Mouse (Mus musculus) liver, embryonic 11.5 days (tissue): ENCODE data around the gene Btf3l4. TPM values are rescaled to one million over a fixed set of nuclear protein-coding genes. Genes with fewer than 3 reads are reported as not detected.

Source experiments
- ATAC-seq: fragments of 200-750 bp; cut with Nextera tagmentation; replicated peaks from 2 replicates; pipeline ENCODE4 v1.8.0; 2017; ENCODE audit warnings: moderate number of reproducible peaks, mild to moderate bottlenecking, moderate TSS enrichment, moderate library complexity; ENCODE audit not compliant: low FRiP score
- DNase-seq: peaks from one replicate; pipeline ENCODE4 v3.0.0-alpha.2; 2017; ENCODE audit warnings: low spot score
- H3K27ac ChIP-seq: fragments of 300-500 bp; sonication (generic); 2 replicates; pipeline ENCODE4 v1.5.1; 2014; ENCODE audit warnings: mild to moderate bottlenecking, low read depth, low read length, control low read depth
- H3K27me3 ChIP-seq: fragments of 300-500 bp; sonication (generic); replicated peaks from 2 replicates; pipeline ENCODE4 v1.6.1; 2014; ENCODE audit warnings: low read length, mixed read lengths; ENCODE audit not compliant: control insufficient read depth, insufficient read depth
- H3K36me3 ChIP-seq: fragments of 300-500 bp; sonication (generic); 2 replicates; pipeline ENCODE4 v1.6.1; 2014; ENCODE audit warnings: mild to moderate bottlenecking, low read length, moderate library complexity, mixed read lengths; ENCODE audit not compliant: control insufficient read depth, insufficient read depth
- H3K4me1 ChIP-seq: fragments of 300-500 bp; sonication (generic); replicated peaks from 2 replicates; pipeline ENCODE4 v1.6.1; 2014; ENCODE audit warnings: low read length, mixed read lengths; ENCODE audit not compliant: control insufficient read depth, insufficient read depth
- H3K4me2 ChIP-seq: fragments of 300-500 bp; sonication (generic); 2 replicates; pipeline ENCODE4 v1.6.1; 2014; ENCODE audit warnings: mild to moderate bottlenecking, control low read depth, moderate library complexity
- H3K4me3 ChIP-seq: fragments of 300-500 bp; sonication (generic); 2 replicates; pipeline ENCODE4 v1.5.1; 2014; ENCODE audit warnings: low read depth, low read length, control low read depth
- H3K9ac ChIP-seq: fragments of 300-500 bp; sonication (generic); 2 replicates; pipeline ENCODE4 v1.6.1; 2014; ENCODE audit warnings: low read depth, low read length, control low read depth
- H3K9me3 ChIP-seq: fragments of 300-500 bp; sonication (generic); 2 replicates; pipeline ENCODE4 v1.6.1; 2016; ENCODE audit warnings: low read length, inconsistent platforms, mixed read lengths; ENCODE audit not compliant: control insufficient read depth
- WGBS: fragments of 180-500 bp; shearing (Covaris S2); extraction: QIAGEN DNeasy Blood & Tissue Kit; methylation state at CpG from one replicate; pipeline ENCODE4 v1.1.7; 2014; 5-methylcytosine and 5-hydroxymethylcytosine counted together
- polyA plus RNA-seq: library from polyadenylated mRNA; unstranded; fragments of >200 nt; fragmentation: Nextera tagmentation; extraction: Ambion mirVana; gene quantifications from 2 replicates; pipeline ENCODE4 v1.2.1, GENCODE M21; 2014

Gene Btf3l4
- polyA plus RNA-seq, 1 experiment from 2014 or later = 125 TPM

DNA sequence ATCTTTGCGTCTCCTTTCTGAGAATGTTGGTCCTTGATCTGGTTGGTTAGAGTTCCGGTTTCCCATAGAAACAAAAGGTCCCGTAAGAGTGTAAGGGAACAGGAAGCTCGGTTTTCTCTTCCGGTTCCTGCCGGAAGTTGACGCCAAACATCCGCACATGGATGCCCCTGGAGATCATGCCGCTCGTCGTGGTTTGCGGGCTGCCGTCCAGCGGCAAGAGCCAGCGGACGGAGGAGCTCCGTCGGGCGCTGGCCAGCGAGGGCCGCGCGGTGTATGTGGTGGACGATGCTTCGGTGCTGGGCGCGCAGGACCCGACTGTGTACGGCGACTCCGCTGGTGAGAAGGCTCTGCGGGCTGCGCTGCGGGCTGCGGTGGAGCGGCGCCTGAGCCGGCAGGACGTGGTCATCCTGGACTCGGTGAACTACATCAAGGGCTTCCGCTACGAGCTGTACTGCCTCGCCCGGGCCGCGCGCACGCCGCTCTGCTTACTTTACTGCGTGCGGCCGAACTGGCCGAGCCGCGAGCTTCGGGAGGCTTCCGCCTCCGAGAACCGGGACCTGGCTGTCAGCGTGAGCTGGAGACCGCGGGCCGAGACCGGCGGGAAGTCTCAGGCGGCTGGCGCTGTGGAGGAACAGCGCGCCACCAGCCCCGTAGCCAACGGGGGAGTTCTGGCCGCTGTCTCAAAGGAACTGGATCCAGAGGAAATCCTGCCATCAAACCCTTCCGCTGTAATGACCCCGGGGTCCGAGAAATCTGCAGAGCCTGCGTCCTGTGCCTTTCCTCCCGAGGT, 14.5 kb upstream of the Btf3l4 start, which contains the start of gene Kti12:
Gene Kti12 (plus strand): TSS at position 71 of the 790 bp plus-strand sequence.
- H3K4me3 ChIP-seq = peak within 1 kb of the TSS; percentile 97
- H3K4me1 ChIP-seq = peaks cover 15% of the 10 kb centered on the region; the same call in 1 of the 2 replicates
- H3K9ac ChIP-seq = peak within 1 kb of the TSS; percentile 94
- H3K36me3 ChIP-seq = no peaks in the 10 kb centered on the region
- H3K4me2 ChIP-seq = peak within 1 kb of the TSS; percentile 97
- H3K9me3 ChIP-seq = no peaks in the 10 kb centered on the region
- ATAC-seq = peak; percentile 86
- H3K27me3 ChIP-seq = no peaks in the 10 kb centered on the region
- H3K27ac ChIP-seq = peak within 1 kb of the TSS; percentile 92
- under 1% methylated on average over 77 of the region's 77 CpGs for WGBS
- DNase-seq = peak; percentile 81

DNA sequence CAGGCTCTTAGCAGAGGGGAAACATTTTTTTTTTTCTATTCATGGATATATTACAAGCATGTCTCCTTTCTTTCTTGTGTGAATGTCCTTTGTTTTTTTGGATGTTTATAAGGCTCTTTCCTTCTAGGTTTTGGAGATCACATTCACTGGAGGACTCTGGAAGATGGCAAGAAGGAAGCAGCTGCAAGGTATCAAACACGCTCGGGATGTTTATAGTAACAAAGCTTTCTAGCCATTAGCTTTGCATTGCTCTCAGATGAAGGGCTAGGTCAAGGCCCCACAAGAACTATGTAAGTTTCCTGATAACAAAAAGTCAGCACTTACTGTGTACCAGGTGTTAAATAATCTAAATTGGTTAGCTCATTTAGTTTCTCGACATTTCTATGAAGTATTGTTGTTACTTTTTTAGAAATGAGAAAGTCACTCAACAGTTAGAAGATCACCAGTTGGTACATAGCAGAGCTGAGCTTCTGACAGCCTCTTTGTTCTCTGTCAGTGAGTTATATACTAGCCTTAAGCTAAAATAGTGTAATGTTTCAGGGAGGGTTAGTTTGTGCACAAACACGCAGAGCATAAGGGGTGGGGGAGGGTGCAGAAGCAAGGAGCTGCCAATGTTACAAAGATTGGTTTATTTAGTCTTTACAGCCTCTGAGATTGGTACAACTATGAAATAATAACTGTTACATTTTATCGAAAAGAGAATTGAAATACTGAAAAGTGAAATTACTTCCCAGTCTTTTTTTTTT, 12.6 kb upstream of the Btf3l4 start:
- H3K9me3 ChIP-seq = no peaks in the 10 kb centered on the region
- no peaks in the 10 kb centered on the region for H3K36me3 ChIP-seq
- H3K4me1 ChIP-seq = peaks cover 15% of the 10 kb centered on the region; the same call in 1 of the 2 replicates
- no peak overlapping the region for H3K9ac ChIP-seq
- WGBS = 74% methylated on average over 5 of the region's 5 CpGs
- DNase-seq = no peak
- no peak overlapping the region for H3K4me3 ChIP-seq
- no peak overlapping the region for H3K27ac ChIP-seq
- no peaks in the 10 kb centered on the region for H3K27me3 ChIP-seq
- ATAC-seq = no peak
- H3K4me2 ChIP-seq = no peak overlapping the region

DNA sequence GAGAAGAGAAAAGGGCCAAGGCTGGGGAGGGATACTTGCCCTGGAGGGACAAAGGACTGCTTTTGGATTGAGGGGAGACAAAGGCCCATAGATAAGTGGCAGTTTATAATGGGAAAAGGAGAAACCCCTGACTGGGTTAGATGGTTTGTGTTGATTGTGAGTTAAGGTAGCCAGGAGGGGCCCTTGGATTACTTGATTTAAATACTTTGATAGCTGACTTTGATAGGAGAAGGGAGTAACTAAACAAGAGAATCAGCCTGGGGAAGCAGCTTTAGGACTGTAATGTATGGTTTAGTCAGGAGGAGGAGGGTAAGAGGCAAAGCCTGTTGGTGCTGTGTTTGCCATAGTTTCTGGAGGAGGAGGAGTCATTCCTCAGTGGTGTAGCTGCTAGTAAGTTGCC, 9.9 kb upstream of the Btf3l4 start:
- no peak overlapping the region for H3K27ac ChIP-seq
- H3K4me3 ChIP-seq = no peak overlapping the region
- H3K36me3 ChIP-seq = peaks cover under 1% of the 10 kb centered on the region; the same call in 1 of the 2 replicates
- H3K4me1 ChIP-seq = peaks cover 4% of the 10 kb centered on the region; the same call in 1 of the 2 replicates
- H3K9me3 ChIP-seq = no peaks in the 10 kb centered on the region
- ATAC-seq (no peak), DNase-seq (no peak)
- no peaks in the 10 kb centered on the region for H3K27me3 ChIP-seq
- H3K9ac ChIP-seq = no peak overlapping the region
- H3K4me2 ChIP-seq = no peak overlapping the region

DNA sequence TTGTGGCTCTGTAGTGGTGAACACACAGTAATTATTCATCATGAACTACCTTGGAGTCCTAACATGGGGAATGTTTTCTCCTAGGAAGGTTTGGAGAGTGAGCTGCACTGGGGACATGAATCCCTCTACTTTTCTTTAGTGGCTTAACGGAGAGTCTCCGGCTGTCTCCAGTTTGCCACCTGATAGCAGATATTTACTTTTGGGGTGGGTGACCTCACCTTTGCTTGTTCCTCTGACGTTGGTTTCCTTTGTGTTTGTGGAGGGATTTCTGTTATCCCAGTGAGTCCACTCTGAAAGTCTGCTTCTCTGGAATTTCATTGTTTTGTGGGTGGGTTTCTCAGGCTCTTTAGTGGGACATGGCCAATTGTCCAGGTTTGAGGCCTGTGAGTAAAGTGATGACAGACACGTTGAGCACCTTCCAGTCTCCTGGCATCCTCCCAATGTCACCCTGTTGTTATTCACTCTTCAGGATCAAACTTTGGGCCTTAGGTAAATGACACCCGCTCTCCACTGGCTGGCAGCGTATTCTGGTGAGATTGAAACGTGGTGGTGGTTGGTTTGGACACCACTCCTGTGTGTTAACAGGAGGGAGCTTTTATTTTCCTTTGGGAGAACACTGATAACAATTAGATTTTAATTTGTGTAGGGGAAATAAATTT, 8.6 kb upstream of the Btf3l4 start:
- Histone ChIP-seq H3K4me2 (no peak overlapping the region), H3K36me3 (peaks cover 2% of the 10 kb centered on the region; the same call in 1 of the 2 replicates), H3K9me3 (no peaks in the 10 kb centered on the region), H3K9ac (no peak overlapping the region), H3K4me1 (peaks cover 4% of the 10 kb centered on the region; the same call in 1 of the 2 replicates), H3K4me3 (no peak overlapping the region), H3K27ac (no peak overlapping the region), H3K27me3 (no peaks in the 10 kb centered on the region)
- WGBS = 74% methylated on average over 7 of the region's 7 CpGs
- ATAC-seq (no peak), DNase-seq (no peak)

DNA sequence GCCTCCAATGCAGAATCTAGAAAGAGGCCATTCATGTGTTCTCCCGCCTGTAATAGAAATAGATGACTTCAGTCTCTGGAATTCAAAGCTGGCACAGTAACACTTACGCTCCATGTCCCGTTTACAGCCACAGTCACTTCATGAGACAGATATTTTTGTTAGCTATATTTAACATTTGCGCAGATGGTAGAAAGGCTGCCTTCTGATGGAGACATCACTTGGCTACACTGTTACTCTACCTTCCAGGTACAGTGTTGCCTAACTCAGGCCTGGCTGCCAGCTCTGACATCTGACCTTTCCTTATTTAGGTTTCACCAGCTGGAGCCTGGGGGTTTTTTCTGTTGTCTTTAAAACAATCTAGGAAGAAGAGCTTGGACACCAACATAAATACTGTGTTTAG, 4.6 kb upstream of the Btf3l4 start:
- no peak overlapping the region for H3K4me2 ChIP-seq
- H3K4me3 ChIP-seq = no peak overlapping the region
- peaks cover 2% of the 10 kb centered on the region; the same call in 1 of the 2 replicates for H3K36me3 ChIP-seq
- H3K27ac ChIP-seq = no peak overlapping the region
- DNase-seq = no peak
- H3K27me3 ChIP-seq = no peaks in the 10 kb centered on the region
- no peak for ATAC-seq
- no peaks in the 10 kb centered on the region for H3K9me3 ChIP-seq
- 88% methylated on average over 4 of the region's 4 CpGs for WGBS
- no peak overlapping the region for H3K9ac ChIP-seq
- peaks cover 2% of the 10 kb centered on the region; the same call in 1 of the 2 replicates for H3K4me1 ChIP-seq

DNA sequence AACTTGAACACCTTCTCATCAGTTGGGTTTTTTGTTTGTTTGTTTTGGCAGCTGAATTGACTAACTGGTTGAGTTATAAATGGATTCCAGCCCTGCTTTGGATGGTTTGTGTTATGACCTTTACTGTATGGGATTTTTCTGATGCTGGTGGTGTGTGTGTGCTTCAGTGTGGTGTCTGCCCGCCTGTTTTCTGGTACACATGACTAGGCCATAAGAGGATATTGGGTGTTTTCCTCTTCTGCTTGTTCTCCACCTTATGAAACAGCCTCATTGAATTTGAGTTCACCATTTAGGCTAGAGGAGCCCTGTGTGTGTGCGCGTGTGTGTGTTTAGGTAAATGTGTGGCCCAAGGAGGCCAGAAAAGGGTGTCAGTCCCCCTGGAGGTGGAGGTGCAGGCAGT, 2.1 kb upstream of the Btf3l4 start:
- DNase-seq (no peak), ATAC-seq (no peak)
- Histone ChIP-seq H3K36me3 (peaks cover 2% of the 10 kb centered on the region; the same call in 1 of the 2 replicates), H3K27ac (no peak overlapping the region), H3K4me3 (peak overlapping the region; percentile 95), H3K4me2 (peak overlapping the region; percentile 85), H3K4me1 (peaks cover 9% of the 10 kb centered on the region), H3K9me3 (no peaks in the 10 kb centered on the region), H3K9ac (peak overlapping the region; percentile 98), H3K27me3 (no peaks in the 10 kb centered on the region)
- WGBS = 62% methylated on average over 3 of the region's 3 CpGs

DNA sequence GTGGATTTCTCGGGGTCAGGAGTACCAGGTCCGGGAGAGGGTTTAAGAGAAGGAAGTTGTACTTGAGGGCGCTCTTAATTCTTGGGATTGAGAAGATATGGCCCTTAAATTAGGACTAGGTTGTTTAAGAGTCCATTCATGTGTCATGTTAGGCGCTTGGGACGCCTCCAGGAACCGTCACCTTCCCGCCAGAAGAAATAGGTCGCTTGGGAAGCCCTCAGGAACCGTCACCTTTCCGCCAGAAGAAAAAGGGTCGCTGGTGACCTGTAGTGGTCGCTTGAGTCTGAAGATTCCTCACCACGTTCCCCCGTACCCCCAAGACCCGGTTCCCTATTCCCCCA, 1.5 kb upstream of the Btf3l4 start:
- DNase-seq = peak; percentile 37
- ATAC-seq = no peak
- H3K27ac ChIP-seq = peak overlapping the region; percentile 93
- H3K27me3 ChIP-seq = no peaks in the 10 kb centered on the region
- H3K9ac ChIP-seq = peak overlapping the region; percentile 98
- peak overlapping the region; percentile 95 for H3K4me3 ChIP-seq
- H3K4me2 ChIP-seq = peak overlapping the region; percentile 85
- WGBS = under 1% methylated on average over 15 of the region's 15 CpGs
- H3K9me3 ChIP-seq = no peaks in the 10 kb centered on the region
- H3K36me3 ChIP-seq = peaks cover 5% of the 10 kb centered on the region; the same call in 1 of the 2 replicates
- peaks cover 9% of the 10 kb centered on the region for H3K4me1 ChIP-seq

DNA sequence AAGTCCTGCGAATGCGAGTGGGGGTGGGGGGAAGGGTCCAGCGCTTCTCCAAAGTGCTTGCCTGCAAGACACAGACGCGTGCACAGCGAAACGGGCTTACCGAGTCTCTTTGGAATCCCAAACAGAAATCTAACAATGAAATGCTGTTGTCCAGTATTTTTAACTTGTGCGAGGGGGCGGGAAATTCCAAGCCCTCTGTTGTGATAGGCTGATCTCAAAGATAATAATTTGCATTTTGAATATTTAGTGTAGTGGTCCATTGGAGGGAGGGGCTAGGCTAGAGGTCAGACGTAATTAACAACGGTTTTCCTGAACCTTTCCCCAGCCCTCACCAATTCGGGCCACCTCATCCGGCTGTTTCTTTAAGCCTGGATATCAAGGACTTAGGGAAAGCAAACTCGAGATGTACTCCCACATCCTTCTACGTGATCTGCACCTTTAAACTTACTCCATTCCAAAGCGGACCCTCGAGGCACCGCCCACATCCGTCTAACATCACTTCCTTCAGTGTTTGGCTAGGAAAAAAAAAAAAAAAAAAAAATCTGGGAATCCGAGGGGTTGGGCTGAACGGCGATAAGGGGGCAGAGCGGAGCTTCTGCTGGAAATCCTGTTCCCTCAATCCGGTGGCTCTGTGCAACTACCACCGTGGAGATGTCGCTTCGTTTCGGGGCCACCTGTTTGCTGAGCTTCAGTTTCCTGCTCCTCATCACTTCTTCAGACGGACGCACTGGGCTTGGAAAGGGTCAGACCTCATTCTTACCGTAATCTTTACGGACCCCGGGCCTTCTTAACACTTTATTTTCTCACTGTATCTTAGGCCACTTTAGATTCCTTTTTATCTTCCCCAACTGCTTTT, 929 bp upstream of the Btf3l4 start, which contains the start of gene Txndc12:
Gene Txndc12 (plus strand): TSS at position 487 of the 856 bp plus-strand sequence.
- ATAC-seq = peak; percentile 73
- H3K9ac ChIP-seq = peak within 1 kb of the TSS; percentile 98
- peak; percentile 85 for DNase-seq
- peaks cover 6% of the 10 kb centered on the region; the same call in 1 of the 2 replicates for H3K36me3 ChIP-seq
- H3K9me3 ChIP-seq = no peaks in the 10 kb centered on the region
- under 1% methylated on average over 34 of the region's 34 CpGs for WGBS
- H3K4me3 ChIP-seq = peak within 1 kb of the TSS; percentile 95
- H3K27ac ChIP-seq = peak within 1 kb of the TSS; percentile 93
- H3K4me1 ChIP-seq = peaks cover 9% of the 10 kb centered on the region
- H3K4me2 ChIP-seq = peak within 1 kb of the TSS; percentile 85
- H3K27me3 ChIP-seq = no peaks in the 10 kb centered on the region
